8 mouse cellular contexts compared by ENCODE assay signal in genomic region chr11:75194121-75194849, GRCm38 (mm10). TPM values are rescaled to one million over a fixed set of nuclear protein-coding genes. Genes with fewer than 3 reads are reported as not detected.
DNase-seq lines count a peak whose midpoint lies in the region; ATAC-seq and TF ChIP-seq lines count a peak whose summit lies in the region.

No protein-coding gene starts in this region.

- DNase-seq in CD4-positive, CD25-positive, alpha-beta regulatory T cell, adult 2 months (ENCODE audit: low read depth, low spot score) = peak; percentile 51
- DNase-seq in spleen, adult 2 months (ENCODE audit: low read depth in 1 of 2, low spot score in 2 of 2) = no peak
- DNase-seq in spleen, adult 12 weeks (ENCODE audit: low spot score) = no peak
- DNase-seq in hindbrain, embryonic 10.5 days (ENCODE audit: low spot score) = peak; percentile 52
- no peak for DNase-seq in liver, embryonic 14.5 days (ENCODE audit: low read depth in 3 of 3, low spot score in 3 of 3)
- DNase-seq in testis, postnatal 10 days (ENCODE audit: low spot score) = peak; percentile 65
- DNase-seq in right cerebral cortex, postnatal 25 days = no peak

- peaks cover 16% of the 10 kb centered on the region for H3K4me1 ChIP-seq in spleen, adult 2 months (ENCODE audit: control insufficient read depth, insufficient read depth, insufficient read length)
- H3K4me1 ChIP-seq in hindbrain, embryonic 10.5 days (replicated peaks) = peaks cover 78% of the 10 kb centered on the region
- H3K4me1 ChIP-seq in liver, embryonic 14.5 days (replicated peaks; ENCODE audit: control insufficient read depth in 2 of 2, insufficient read depth in 2 of 2, low read length in 1 of 2) = peaks cover 2 to 12% of the 10 kb centered on the region in 2 experiments; a peak in 3 of 4 replicates

- H3K36me3 ChIP-seq in spleen, adult 2 months (ENCODE audit: control insufficient read depth, insufficient read depth, low read length) = no peaks in the 10 kb centered on the region
- no peaks in the 10 kb centered on the region for H3K36me3 ChIP-seq in hindbrain, embryonic 10.5 days
- no peaks in the 10 kb centered on the region for H3K36me3 ChIP-seq in liver, embryonic 14.5 days (replicated peaks; ENCODE audit: control insufficient read depth, insufficient read depth, low read depth)

- WGBS in spleen, adult 2 months = 1% methylated on average over 52 of the region's 52 CpGs
- WGBS in hindbrain, embryonic 10.5 days = under 1% methylated on average over 52 of the region's 52 CpGs
- WGBS in liver, embryonic 14.5 days (ENCODE audit: insufficient replicate concordance) = under 1% methylated on average over 52 of the region's 52 CpGs

- no peaks in the 10 kb centered on the region for H3K9me3 ChIP-seq in hindbrain, embryonic 10.5 days
- no peaks in the 10 kb centered on the region for H3K9me3 ChIP-seq in liver, embryonic 14.5 days (ENCODE audit: control insufficient read depth, low read length)

- TF ChIP-seq POLR2A in spleen, adult 2 months (IDR thresholded peaks at IDR 0.05; ENCODE audit: low read depth, low read length) = no peak

- no peak for TF ChIP-seq EP300 in liver, embryonic 14.5 days (IDR thresholded peaks at IDR 0.05; ENCODE audit: low read depth)

- no peak for TF ChIP-seq CTCF in spleen, adult 2 months (IDR thresholded peaks at IDR 0.05; ENCODE audit: extremely low read depth, insufficient read depth, insufficient read length, insufficient replicate concordance)
- TF ChIP-seq CTCF in liver, embryonic 14.5 days (IDR thresholded peaks at IDR 0.05; ENCODE audit: low read depth) = no peak

- H3K9ac ChIP-seq in liver, embryonic 14.5 days (replicated peaks) = no peak overlapping the region

- peak overlapping the region; percentile 64 for H3K4me3 ChIP-seq in spleen, adult 2 months (ENCODE audit: extremely low read depth, insufficient read depth, insufficient read length)
- H3K4me3 ChIP-seq in hindbrain, embryonic 10.5 days = peak overlapping the region; percentile 60
- H3K4me3 ChIP-seq in liver, embryonic 14.5 days (ENCODE audit: insufficient read depth in 1 of 2, low read depth in 2 of 2, low read length in 2 of 2) = peak overlapping the region; percentile 8 to 59; a peak in 3 of 4 replicates

- H3K27ac ChIP-seq in spleen, adult 2 months (ENCODE audit: insufficient read depth, low read length) = peak overlapping the region; percentile 28
- H3K27ac ChIP-seq in hindbrain, embryonic 10.5 days = peak overlapping the region; percentile 75
- no peak overlapping the region for H3K27ac ChIP-seq in liver, embryonic 14.5 days

- peak overlapping the region; percentile 56 for H3K4me2 ChIP-seq in liver, embryonic 14.5 days (ENCODE audit: low read depth)

- no peak for ATAC-seq in CD4-positive, CD25-positive, alpha-beta regulatory T cell, adult 4 months
- no peak for ATAC-seq in liver, embryonic 14.5 days (ENCODE audit: insufficient read depth)

- peaks cover 13% of the 10 kb centered on the region for H3K27me3 ChIP-seq in spleen, adult 2 months (ENCODE audit: control insufficient read depth, insufficient read depth, low read length)
- peaks cover 85% of the 10 kb centered on the region for H3K27me3 ChIP-seq in hindbrain, embryonic 10.5 days (ENCODE audit: insufficient read depth, poor library complexity, severe bottlenecking)
- peaks cover 52% of the 10 kb centered on the region for H3K27me3 ChIP-seq in liver, embryonic 14.5 days (ENCODE audit: control insufficient read depth, insufficient read depth, low read length)

RNA-seq across cellular contexts. Expression of gene Rtn4rl1, which starts 0.7 kb away (rescaled TPM):
- 1 to 10 TPM; 1.5 to 1.8 TPM for polyA plus RNA-seq in CD4-positive, CD25-positive, alpha-beta regulatory T cell, adult 4 months (2017; shearing (Covaris generic))
- 11.1 and 12.7 TPM in 2 replicates for polyA plus RNA-seq in spleen, adult 2 months (2012; rRNA removed)
- polyA plus RNA-seq in hindbrain, embryonic 10.5 days (2016; fragmentation: Nextera tagmentation; extraction: Ambion mirVana) = 2.5 and 2.8 TPM in 2 replicates
- polyA plus RNA-seq in liver, embryonic 14.5 days (2012; rRNA removed) = 0.56 and 0.61 TPM in 2 replicates
- 0.68 and 0.98 TPM in 2 replicates for polyA plus RNA-seq in liver, embryonic 14.5 days (2014; fragmentation: Nextera tagmentation; extraction: Ambion mirVana)

RNA-seq across cellular contexts. Expression of gene Dph1, which starts 3.2 kb away (rescaled TPM):
- 10 to 100 TPM; 11.0 to 20.6 TPM for polyA plus RNA-seq in CD4-positive, CD25-positive, alpha-beta regulatory T cell, adult 4 months (2017; shearing (Covaris generic))
- polyA plus RNA-seq in spleen, adult 2 months (2012; rRNA removed) = 29.2 and 33.3 TPM in 2 replicates
- 23.2 and 24.2 TPM in 2 replicates for polyA plus RNA-seq in hindbrain, embryonic 10.5 days (2016; fragmentation: Nextera tagmentation; extraction: Ambion mirVana)
- polyA plus RNA-seq in liver, embryonic 14.5 days (2012; rRNA removed) = 9.8 and 11.6 TPM in 2 replicates
- 9.8 and 12.1 TPM in 2 replicates for polyA plus RNA-seq in liver, embryonic 14.5 days (2014; fragmentation: Nextera tagmentation; extraction: Ambion mirVana)

RNA-seq across cellular contexts. Expression of gene Ovca2, which starts 15.7 kb away (rescaled TPM):
- 10 to 100 TPM; 19.2 to 29.4 TPM for polyA plus RNA-seq in CD4-positive, CD25-positive, alpha-beta regulatory T cell, adult 4 months (2017; shearing (Covaris generic))
- 17.2 and 18.4 TPM in 2 replicates for polyA plus RNA-seq in spleen, adult 2 months (2012; rRNA removed)
- 27.6 and 33.1 TPM in 2 replicates for polyA plus RNA-seq in hindbrain, embryonic 10.5 days (2016; fragmentation: Nextera tagmentation; extraction: Ambion mirVana)
- polyA plus RNA-seq in liver, embryonic 14.5 days (2012; rRNA removed) = 7.4 and 10.5 TPM in 2 replicates
- 14.3 and 15.3 TPM in 2 replicates for polyA plus RNA-seq in liver, embryonic 14.5 days (2014; fragmentation: Nextera tagmentation; extraction: Ambion mirVana)

RNA-seq across cellular contexts. Expression of gene Hic1, which starts 25.0 kb away (rescaled TPM):
- polyA plus RNA-seq in CD4-positive, CD25-positive, alpha-beta regulatory T cell, adult 4 months (2017; shearing (Covaris generic)) = under 1 TPM in 1 of 2 experiments, not detected in 1; 0.36 TPM
- 9.2 and 13.2 TPM in 2 replicates for polyA plus RNA-seq in spleen, adult 2 months (2012; rRNA removed)
- polyA plus RNA-seq in hindbrain, embryonic 10.5 days (2016; fragmentation: Nextera tagmentation; extraction: Ambion mirVana) = 0.15 and 0.52 TPM in 2 replicates
- polyA plus RNA-seq in liver, embryonic 14.5 days (2012; rRNA removed) = 0.97 and 1.4 TPM in 2 replicates
- 0.28 and 0.48 TPM in 2 replicates for polyA plus RNA-seq in liver, embryonic 14.5 days (2014; fragmentation: Nextera tagmentation; extraction: Ambion mirVana)

Comparison
In these comparisons a context has a peak if more than half of its experiments do, and no peak if none do; other contexts are left out.
1. DNase-seq: peak in CD4-positive, CD25-positive, alpha-beta regulatory T cell, adult 2 months (single experiment), hindbrain, embryonic 10.5 days (single experiment) and testis, postnatal 10 days (single experiment); none in spleen, adult 2 months (0 of 2), spleen, adult 12 weeks (single experiment), liver, embryonic 14.5 days (0 of 3) and right cerebral cortex, postnatal 25 days (single experiment).
2. Peak in every context shown above with its lines, with median percentiles within 50 percentile points of each other: H3K4me3 ChIP-seq.